Mouse (Mus musculus): ENCODE measurements around the gene Gpr27. TPM values are rescaled to one million over a fixed set of nuclear protein-coding genes. Genes with fewer than 3 reads are reported as not detected.

The Gpr27 gene
- polyA plus RNA-seq, 1 experiment from 2014 or later, result 2.0 TPM

DNA sequence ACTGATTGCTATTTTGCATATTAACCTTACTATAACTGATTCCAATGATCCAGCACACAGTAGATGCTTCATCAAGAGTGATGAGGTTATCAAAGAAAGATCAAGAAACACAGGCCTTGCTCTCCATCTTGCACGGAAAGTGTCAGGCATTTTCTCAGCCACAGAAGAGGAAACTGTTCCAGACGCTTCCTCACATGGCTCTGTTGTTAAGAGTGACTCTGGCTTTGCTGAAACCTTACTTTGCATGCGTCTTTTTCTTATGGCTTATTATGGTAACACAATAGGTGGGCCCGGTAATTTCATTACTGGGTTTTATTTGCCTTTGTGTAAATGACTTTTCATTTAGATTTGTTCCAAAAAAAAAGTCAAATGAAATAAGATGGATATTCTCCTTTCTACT, 39.4 kb downstream of the Gpr27 start:
- no peaks in the 10 kb centered on the region for H3K36me3 ChIP-seq (ENCODE audit: insufficient read depth, low read length)
- ATAC-seq (no peak), DNase-seq (ENCODE audit: low spot score) (no peak)
- H3K4me1 ChIP-seq (ENCODE audit: insufficient read depth, low read depth, low read length), result no peaks in the 10 kb centered on the region; the same call in 1 of the 2 replicates
- H3K9ac ChIP-seq (replicated peaks; ENCODE audit: low read depth), result no peak overlapping the region
- H3K4me2 ChIP-seq (replicated peaks; ENCODE audit: low read depth, low read length), result no peak overlapping the region
- no peak for TF ChIP-seq EP300 (IDR thresholded peaks at IDR 0.05)
- no peak for TF ChIP-seq CTCF (IDR thresholded peaks at IDR 0.05)
- 77% methylated on average over 4 of the region's 4 CpGs for WGBS
- H3K4me3 ChIP-seq (ENCODE audit: low read depth, low read length), result no peak overlapping the region
- no peaks in the 10 kb centered on the region for H3K9me3 ChIP-seq (ENCODE audit: low read length)
- H3K27me3 ChIP-seq (replicated peaks; ENCODE audit: insufficient read depth, low read length), result peaks cover 4% of the 10 kb centered on the region
- no peak overlapping the region for H3K27ac ChIP-seq (ENCODE audit: low read length)

DNA sequence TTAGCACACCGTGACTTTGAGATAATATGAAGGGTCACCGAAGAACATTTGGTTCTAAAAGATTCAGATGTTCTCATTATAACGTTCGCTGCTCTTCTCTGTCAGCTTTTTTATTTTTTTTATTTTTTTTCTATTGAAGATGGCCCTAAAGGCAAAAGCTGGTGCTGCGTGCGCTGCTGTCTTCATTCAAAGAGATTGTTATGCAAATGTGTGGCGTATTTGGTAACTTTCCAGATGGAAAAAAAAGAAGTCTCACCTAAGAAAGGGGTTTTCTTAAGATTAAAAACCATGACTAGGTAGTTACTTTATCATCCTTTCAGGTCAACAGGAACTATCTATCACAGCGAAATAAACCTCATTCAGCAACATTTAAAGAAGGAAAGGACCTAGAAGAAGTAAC, 40.2 kb downstream of the Gpr27 start:
- TF ChIP-seq EP300 (IDR thresholded peaks at IDR 0.05) (no peak), CTCF (IDR thresholded peaks at IDR 0.05) (no peak)
- no peak overlapping the region for H3K4me3 ChIP-seq (ENCODE audit: low read depth, low read length)
- 90% methylated on average over 8 of the region's 8 CpGs for WGBS
- no peaks in the 10 kb centered on the region for H3K9me3 ChIP-seq (ENCODE audit: low read length)
- no peak overlapping the region for H3K9ac ChIP-seq (replicated peaks; ENCODE audit: low read depth)
- no peaks in the 10 kb centered on the region for H3K36me3 ChIP-seq (ENCODE audit: insufficient read depth, low read length)
- no peaks in the 10 kb centered on the region for H3K27me3 ChIP-seq (replicated peaks; ENCODE audit: insufficient read depth, low read length)
- DNase-seq (ENCODE audit: low spot score) (no peak), ATAC-seq (no peak)
- no peaks in the 10 kb centered on the region for H3K4me1 ChIP-seq (ENCODE audit: insufficient read depth, low read depth, low read length)
- no peak overlapping the region for H3K27ac ChIP-seq (ENCODE audit: low read length)
- H3K4me2 ChIP-seq (replicated peaks; ENCODE audit: low read depth, low read length), result no peak overlapping the region

DNA sequence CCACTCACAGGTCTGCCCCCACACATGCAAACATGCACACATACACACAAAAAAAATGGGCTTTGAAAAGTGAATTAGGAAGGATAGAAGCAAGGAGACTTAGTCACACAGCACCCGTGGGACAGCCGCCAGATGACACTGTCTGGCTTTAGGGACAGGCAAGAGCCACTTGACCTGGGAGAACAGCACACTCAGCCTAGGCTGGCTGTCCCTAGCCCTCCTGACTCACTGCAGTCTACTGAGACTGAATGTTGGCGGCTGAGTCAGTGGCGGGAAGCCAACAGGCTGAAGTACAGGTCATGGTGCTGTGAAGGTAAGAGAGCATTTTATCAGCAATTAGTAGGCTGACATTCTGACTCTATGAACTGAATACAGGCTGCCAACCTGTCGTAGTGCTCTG, 42.2 kb downstream of the Gpr27 start:
- Histone ChIP-seq H3K4me3 (ENCODE audit: low read depth, low read length) (no peak overlapping the region), H3K9me3 (ENCODE audit: low read length) (no peaks in the 10 kb centered on the region), H3K9ac (replicated peaks; ENCODE audit: low read depth) (no peak overlapping the region), H3K4me1 (ENCODE audit: insufficient read depth, low read depth, low read length) (no peaks in the 10 kb centered on the region), H3K4me2 (replicated peaks; ENCODE audit: low read depth, low read length) (no peak overlapping the region), H3K36me3 (ENCODE audit: insufficient read depth, low read length) (no peaks in the 10 kb centered on the region), H3K27ac (ENCODE audit: low read length) (no peak overlapping the region), H3K27me3 (replicated peaks; ENCODE audit: insufficient read depth, low read length) (no peaks in the 10 kb centered on the region)
- peak; percentile 23; the same call in 1 of the 2 replicates for ATAC-seq
- no peak for DNase-seq (ENCODE audit: low spot score)
- WGBS, result 51% methylated on average over 5 of the region's 5 CpGs
- TF ChIP-seq EP300 (IDR thresholded peaks at IDR 0.05), result no peak
- no peak for TF ChIP-seq CTCF (IDR thresholded peaks at IDR 0.05)

DNA sequence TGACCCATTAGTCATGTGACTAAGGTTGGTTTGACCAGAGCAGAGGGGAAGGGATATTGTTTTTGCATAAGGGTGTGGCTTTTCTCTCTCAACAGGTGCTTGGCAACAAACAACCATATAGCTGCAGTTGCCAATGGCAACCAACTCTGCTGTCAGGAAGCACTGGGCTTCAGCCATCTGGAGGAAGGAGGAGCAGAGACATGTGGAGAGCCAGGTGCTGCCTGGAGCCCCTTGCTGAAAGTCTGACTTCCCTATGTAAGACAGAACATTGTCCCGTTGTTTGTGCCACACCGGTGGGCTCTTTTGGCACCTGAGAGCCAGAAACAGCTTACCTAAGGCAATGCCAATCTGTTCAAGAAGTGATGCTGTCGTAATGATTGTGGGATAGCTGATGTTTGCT, 50.4 kb downstream of the Gpr27 start:
- no peak for ATAC-seq
- no peaks in the 10 kb centered on the region for H3K4me1 ChIP-seq (ENCODE audit: insufficient read depth, low read depth, low read length)
- 74% methylated on average over 3 of the region's 3 CpGs for WGBS

More for the DNA sequence above, 50.4 kb downstream of the Gpr27 start:
- H3K9ac ChIP-seq (replicated peaks; ENCODE audit: low read depth), result no peak overlapping the region
- TF ChIP-seq EP300 (IDR thresholded peaks at IDR 0.05) (no peak), CTCF (IDR thresholded peaks at IDR 0.05) (no peak)
- no peaks in the 10 kb centered on the region for H3K9me3 ChIP-seq (ENCODE audit: low read length)
- no peaks in the 10 kb centered on the region for H3K27me3 ChIP-seq (replicated peaks; ENCODE audit: insufficient read depth, low read length)
- no peak overlapping the region for H3K4me2 ChIP-seq (replicated peaks; ENCODE audit: low read depth, low read length)
- no peak for DNase-seq (ENCODE audit: low spot score)
- no peak overlapping the region for H3K4me3 ChIP-seq (ENCODE audit: low read depth, low read length)
- H3K27ac ChIP-seq (ENCODE audit: low read length), result no peak overlapping the region
- H3K36me3 ChIP-seq (ENCODE audit: insufficient read depth, low read length), result no peaks in the 10 kb centered on the region

Other genes starting within 250 kb of the Gpr27 start
- gene Foxp1, start 170.0 kb upstream of the Gpr27 start, polyA plus RNA-seq (2015; fragmentation: Nextera tagmentation; extraction: Ambion mirVana), result 113 and 121 TPM in 2 replicates
- gene Eif4e3, start 25.9 kb upstream of the Gpr27 start, polyA plus RNA-seq (2015; fragmentation: Nextera tagmentation; extraction: Ambion mirVana), result 21.2 and 24.1 TPM in 2 replicates
- gene Gm20696, start 25.9 kb upstream of the Gpr27 start, polyA plus RNA-seq (2015; fragmentation: Nextera tagmentation; extraction: Ambion mirVana), result 1.7 and 2.3 TPM in 2 replicates
- 0.39 and 0.42 TPM in 2 replicates for gene Prok2, start 33.7 kb downstream of the Gpr27 start, polyA plus RNA-seq (2015; fragmentation: Nextera tagmentation; extraction: Ambion mirVana)

All from lung, postnatal 0 days (tissue).